ENCODE assay signal across 8 mouse cellular contexts in genomic region chr7:25178317-25178716, GRCm38 (mm10). TPM values are rescaled to one million over a fixed set of nuclear protein-coding genes. Genes with fewer than 3 reads are reported as not detected.
A peak's percentile ranks its signal among the peaks of the same experiment; 100 is the strongest.
DNase-seq lines count a peak whose midpoint lies in the region; ATAC-seq lines count a peak whose summit lies in the region.

No protein-coding gene starts in this region.

- H3K27me3 ChIP-seq in heart, embryonic 15.5 days, result peaks cover 96% of the 10 kb centered on the region
- peaks cover 36% of the 10 kb centered on the region for H3K27me3 ChIP-seq in hindbrain, embryonic 13.5 days
- peaks cover 15% of the 10 kb centered on the region for H3K27me3 ChIP-seq in midbrain, embryonic 14.5 days (ENCODE audit: control insufficient read depth, insufficient read depth, low read length)

- peaks cover 25% of the 10 kb centered on the region for H3K4me1 ChIP-seq in heart, embryonic 15.5 days (replicated peaks)
- H3K4me1 ChIP-seq in hindbrain, embryonic 13.5 days (replicated peaks), result peaks cover 74% of the 10 kb centered on the region
- peaks cover 50% of the 10 kb centered on the region for H3K4me1 ChIP-seq in midbrain, embryonic 14.5 days (ENCODE audit: control insufficient read depth, insufficient read depth, low read length)

- no peak overlapping the region for H3K9ac ChIP-seq in heart, embryonic 15.5 days
- peak overlapping the region; percentile 94 for H3K9ac ChIP-seq in hindbrain, embryonic 13.5 days
- H3K9ac ChIP-seq in midbrain, embryonic 14.5 days (replicated peaks; ENCODE audit: low read length), result peak overlapping the region; percentile 99

- no peak for ATAC-seq in heart, embryonic 15.5 days (replicated peaks; ENCODE audit: insufficient number of reproducible peaks, insufficient read depth, low FRiP score, low read depth)
- ATAC-seq in hindbrain, embryonic 13.5 days (ENCODE audit: low FRiP score), result no peak
- no peak for ATAC-seq in midbrain, embryonic 14.5 days (ENCODE audit: low FRiP score, low TSS enrichment)

- WGBS in heart, embryonic 15.5 days, result 4% methylated on average over 17 of the region's 17 CpGs
- under 1% methylated on average over 17 of the region's 17 CpGs for WGBS in hindbrain, embryonic 13.5 days
- under 1% methylated on average over 17 of the region's 17 CpGs for WGBS in midbrain, embryonic 14.5 days

- H3K4me3 ChIP-seq in heart, embryonic 15.5 days, result peak overlapping the region; percentile 52
- peak overlapping the region; percentile 68 for H3K4me3 ChIP-seq in hindbrain, embryonic 13.5 days
- peak overlapping the region; percentile 81 for H3K4me3 ChIP-seq in midbrain, embryonic 14.5 days (replicated peaks; ENCODE audit: low read depth, low read length)

- H3K9me3 ChIP-seq in heart, embryonic 15.5 days (replicated peaks), result no peaks in the 10 kb centered on the region
- no peaks in the 10 kb centered on the region for H3K9me3 ChIP-seq in hindbrain, embryonic 13.5 days
- H3K9me3 ChIP-seq in midbrain, embryonic 14.5 days (ENCODE audit: control insufficient read depth, low read length), result no peaks in the 10 kb centered on the region

- H3K36me3 ChIP-seq in heart, embryonic 15.5 days, result no peaks in the 10 kb centered on the region
- H3K36me3 ChIP-seq in hindbrain, embryonic 13.5 days, result no peaks in the 10 kb centered on the region
- no peaks in the 10 kb centered on the region for H3K36me3 ChIP-seq in midbrain, embryonic 14.5 days (ENCODE audit: control insufficient read depth, insufficient read depth, low read length)

- intact Hi-C loops in heart, postnatal 36 days (cut with DNase I), result no loop called here

- H3K4me2 ChIP-seq in heart, embryonic 15.5 days, result peak overlapping the region; percentile 75
- H3K4me2 ChIP-seq in hindbrain, embryonic 13.5 days, result peak overlapping the region; percentile 84
- H3K4me2 ChIP-seq in midbrain, embryonic 14.5 days (ENCODE audit: low read length), result peak overlapping the region; percentile 92

- no peak for DNase-seq in heart, postnatal 36 days
- peak; percentile 55 for DNase-seq in cerebellum, adult 9-11 months
- peak; percentile 61 for DNase-seq in midbrain, embryonic 14.5 days
- DNase-seq in T-cell, adult 2 months (ENCODE audit: low spot score), result no peak
- DNase-seq in urinary bladder, postnatal 14 days (ENCODE audit: low spot score), result no peak
- DNase-seq in layer of hippocampus, postnatal 14 days (ENCODE audit: low spot score in 2 of 2), result no peak

- H3K27ac ChIP-seq in heart, embryonic 15.5 days, result no peak overlapping the region
- H3K27ac ChIP-seq in hindbrain, embryonic 13.5 days, result peak overlapping the region; percentile 99
- peak overlapping the region; percentile 99 for H3K27ac ChIP-seq in midbrain, embryonic 14.5 days (replicated peaks; ENCODE audit: low read depth, low read length)

RNA-seq across cellular contexts. Expression of gene Pou2f2, which starts 1.2 kb away (rescaled TPM):
- polyA plus RNA-seq in heart, embryonic 15.5 days (2015; fragmentation: Nextera tagmentation; extraction: Ambion mirVana), result 0.49 and 1.9 TPM in 2 replicates
- total RNA-seq in heart, postnatal 36 days (2021), result under 1 TPM; 0.53 to 0.68 TPM
- polyA plus RNA-seq in hindbrain, embryonic 13.5 days (2015; fragmentation: Nextera tagmentation; extraction: Ambion mirVana), result 33.2 and 39.7 TPM in 2 replicates
- 40.6 and 46.7 TPM in 2 replicates for polyA plus RNA-seq in midbrain, embryonic 14.5 days (2014; fragmentation: Nextera tagmentation; extraction: Ambion mirVana)
- total RNA-seq in layer of hippocampus, postnatal 14 days (2021), result 10 to 100 TPM; 10.1 to 11.4 TPM

RNA-seq across cellular contexts. Expression of gene Dedd2, which starts 42.1 kb away (rescaled TPM):
- 6.6 and 9.5 TPM in 2 replicates for polyA plus RNA-seq in heart, embryonic 15.5 days (2015; fragmentation: Nextera tagmentation; extraction: Ambion mirVana)
- total RNA-seq in heart, postnatal 36 days (2021), result 10 to 100 TPM; 17.3 to 22.2 TPM
- polyA plus RNA-seq in hindbrain, embryonic 13.5 days (2015; fragmentation: Nextera tagmentation; extraction: Ambion mirVana), result 14.0 and 15.4 TPM in 2 replicates
- polyA plus RNA-seq in midbrain, embryonic 14.5 days (2014; fragmentation: Nextera tagmentation; extraction: Ambion mirVana), result 15.7 and 15.9 TPM in 2 replicates
- total RNA-seq in layer of hippocampus, postnatal 14 days (2021), result 10 to 100 TPM; 24.9 to 25.6 TPM

RNA-seq across cellular contexts. Expression of gene Zfp526, which starts 42.9 kb away (rescaled TPM):
- polyA plus RNA-seq in heart, embryonic 15.5 days (2015; fragmentation: Nextera tagmentation; extraction: Ambion mirVana), result 1.7 and 2.9 TPM in 2 replicates
- 1 to 10 TPM; 8.9 to 10.0 TPM for total RNA-seq in heart, postnatal 36 days (2021)
- 1.6 and 1.9 TPM in 2 replicates for polyA plus RNA-seq in hindbrain, embryonic 13.5 days (2015; fragmentation: Nextera tagmentation; extraction: Ambion mirVana)
- 2.5 TPM in 2 replicates for polyA plus RNA-seq in midbrain, embryonic 14.5 days (2014; fragmentation: Nextera tagmentation; extraction: Ambion mirVana)
- 10 to 100 TPM in 1 of 2 experiments, 1 to 10 TPM in 1; 9.0 to 10.2 TPM for total RNA-seq in layer of hippocampus, postnatal 14 days (2021)

RNA-seq across cellular contexts. Expression of gene Gsk3a, which starts 59.3 kb away (rescaled TPM):
- 6.6 and 9.8 TPM in 2 replicates for polyA plus RNA-seq in heart, embryonic 15.5 days (2015; fragmentation: Nextera tagmentation; extraction: Ambion mirVana)
- 10 to 100 TPM; 67.5 to 69.2 TPM for total RNA-seq in heart, postnatal 36 days (2021)
- 13.9 and 14.6 TPM in 2 replicates for polyA plus RNA-seq in hindbrain, embryonic 13.5 days (2015; fragmentation: Nextera tagmentation; extraction: Ambion mirVana)
- 20.7 and 26.0 TPM in 2 replicates for polyA plus RNA-seq in midbrain, embryonic 14.5 days (2014; fragmentation: Nextera tagmentation; extraction: Ambion mirVana)
- 100 to 1,000 TPM; 184 to 190 TPM for total RNA-seq in layer of hippocampus, postnatal 14 days (2021)

Comparison
In these comparisons a context has a peak if more than half of its experiments do, and no peak if none do; other contexts are left out.
1. DNase-seq: peak in cerebellum, adult 9-11 months (single experiment) and midbrain, embryonic 14.5 days (single experiment); none in heart, postnatal 36 days (0 of 2), T-cell, adult 2 months (single experiment), urinary bladder, postnatal 14 days (single experiment) and layer of hippocampus, postnatal 14 days (0 of 2).
2. RNA of gene Pou2f2, which starts 1.2 kb away (polyA plus RNA-seq): 40.6 to 46.7 TPM in midbrain, embryonic 14.5 days and 33.2 to 39.7 TPM in hindbrain, embryonic 13.5 days; 0.49 to 1.9 TPM in heart, embryonic 15.5 days; every median in the first group is over 10 times any median in the second.
3. Peak in every context shown above with its lines, with median percentiles within 50 percentile points of each other: H3K4me2 ChIP-seq and H3K4me3 ChIP-seq.